Mouse (Mus musculus) ES-Bruce4 (cell line): ENCODE measurements at regions not wholly inside any gene's neighbourhood (a gene's known extent, or its start where the extent isn't known, plus 50 kb on each side); places are given as distances from the start of the nearest gene placed in this dataset.

Source experiments
- CTCF ChIP-seq: IDR thresholded peaks from one replicate; pipeline ENCODE4 v1.8.1; 2011; ENCODE audit warnings: low read depth, low read length
- POLR2A ChIP-seq: IDR thresholded peaks from one replicate; pipeline ENCODE4 v1.8.1; 2011; ENCODE audit warnings: low read length; ENCODE audit not compliant: insufficient read depth

DNA sequence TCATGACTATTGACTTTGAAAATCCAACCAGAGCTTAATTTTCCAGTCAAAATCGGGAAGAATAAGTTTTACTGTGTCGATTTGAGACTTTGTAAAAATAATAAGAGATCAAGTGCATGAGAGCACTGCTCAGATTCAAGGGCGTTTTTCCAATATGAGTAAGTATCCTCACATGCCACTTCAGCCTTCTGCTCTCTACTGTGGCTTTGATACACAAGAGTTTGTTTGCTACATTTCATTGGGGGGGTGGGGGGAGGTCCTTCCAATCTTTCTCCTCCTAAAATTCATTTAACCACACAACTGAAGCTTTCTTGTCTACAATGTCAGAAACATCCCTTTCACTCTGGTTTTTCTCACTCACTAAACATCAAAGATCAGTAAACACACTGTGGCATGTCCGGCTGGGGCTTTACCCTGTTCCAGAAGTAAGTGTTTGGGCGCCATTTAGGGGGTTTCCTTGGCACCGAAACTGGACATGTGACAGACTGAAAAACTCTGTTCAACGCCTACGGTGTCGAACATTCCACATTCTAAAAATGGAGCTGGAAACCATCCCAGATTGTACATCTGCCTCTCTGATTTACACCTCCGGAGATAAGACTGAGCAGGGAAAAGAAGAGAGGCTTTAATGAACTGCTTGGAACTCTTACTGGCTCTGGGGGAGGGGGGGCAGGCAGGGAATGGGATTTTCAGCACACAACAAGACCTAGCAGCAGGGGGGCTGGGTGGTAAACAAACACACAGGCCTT is 270.4 kb upstream of the Kcnh7 start:
- TF ChIP-seq CTCF (no peak), POLR2A (no peak)
